Mouse (Mus musculus) lung, postnatal 25 days (tissue): ENCODE data around the gene Wnt3.

ENCODE experiments used
- DNase-seq: peaks from one replicate; pipeline ENCODE4 v3.0.0; 2022; ENCODE audit warnings: low spot score

Gene Wnt3

DNA sequence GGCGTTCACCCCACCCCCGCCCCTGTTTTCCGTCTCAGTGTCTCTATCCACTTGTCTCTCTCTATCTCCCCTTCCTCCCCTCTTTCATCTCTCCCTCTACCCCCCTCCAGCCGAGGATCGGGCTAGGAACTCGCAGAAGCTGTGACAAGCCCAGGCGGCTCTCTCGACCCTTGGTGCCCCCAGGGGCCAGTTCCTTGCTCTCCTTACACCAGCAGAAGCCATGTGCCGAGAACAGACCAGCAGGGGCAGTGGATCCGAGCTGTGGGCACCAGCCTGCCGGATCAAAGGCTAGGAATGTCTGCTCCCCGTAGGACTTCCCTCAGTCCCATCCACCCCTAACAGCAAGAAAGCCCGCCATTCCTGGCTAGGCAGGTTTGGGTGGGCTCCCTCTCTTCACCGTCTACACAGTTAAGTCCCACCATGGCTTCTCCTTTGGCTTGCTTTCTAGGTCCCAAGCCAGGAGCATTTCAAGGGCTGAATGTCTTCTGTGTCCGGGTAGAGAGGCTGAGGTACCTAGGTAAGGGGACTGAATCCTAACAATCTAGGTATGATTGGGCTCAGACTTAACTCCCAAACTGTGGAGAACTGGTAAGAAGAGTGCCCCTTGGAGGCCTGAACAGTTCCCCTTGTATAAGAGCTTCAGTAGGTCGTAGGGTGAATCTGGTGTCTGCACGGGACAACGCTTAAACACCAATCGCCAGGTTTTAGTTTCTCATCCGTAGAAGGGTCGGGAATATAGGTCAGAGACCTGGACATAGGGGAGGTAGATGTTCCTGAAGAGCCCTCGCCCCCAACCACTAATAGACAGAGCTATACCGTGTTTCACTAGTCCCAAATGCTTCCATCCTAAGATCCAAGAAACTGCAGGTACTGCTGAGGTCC is 1.2 kb upstream of the Wnt3 start:
- DNase-seq: no peak

DNA sequence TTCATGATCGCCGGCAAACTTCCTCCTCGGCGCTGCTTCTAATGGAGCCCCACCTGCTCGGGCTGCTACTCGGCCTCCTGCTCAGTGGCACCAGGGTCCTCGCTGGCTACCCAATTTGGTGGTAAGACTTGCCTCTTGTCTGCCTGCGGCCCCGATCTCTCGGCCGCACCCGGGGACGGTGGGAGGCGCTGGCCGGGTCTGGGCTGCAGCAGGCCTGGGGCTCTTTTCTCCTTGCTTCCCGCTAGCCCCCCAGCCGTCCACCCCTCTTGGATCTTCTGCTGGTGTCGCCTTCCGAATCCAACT is 229 bp downstream of the Wnt3 start:
- no peak for DNase-seq

DNA sequence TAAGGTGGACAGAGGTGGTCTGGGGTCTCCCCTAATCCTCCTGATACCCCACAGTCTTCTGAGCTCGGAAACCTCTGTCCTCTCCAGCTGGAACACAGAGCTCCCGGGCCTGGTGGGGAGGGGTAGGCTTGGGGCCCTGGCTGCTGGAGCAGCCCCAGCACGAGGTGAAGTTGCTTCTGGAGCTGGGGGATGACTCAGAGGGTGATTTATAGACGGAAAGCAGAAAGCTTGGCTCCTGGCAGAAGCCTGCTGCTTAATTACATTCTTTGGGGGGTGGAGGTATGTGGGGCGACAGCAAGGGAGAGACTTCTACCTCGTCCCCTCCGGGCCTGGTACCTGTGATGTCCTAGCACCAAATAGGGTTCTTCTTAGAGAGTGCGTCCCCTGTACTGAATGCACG is 6.2 kb downstream of the Wnt3 start:
- DNase-seq: no peak

DNA sequence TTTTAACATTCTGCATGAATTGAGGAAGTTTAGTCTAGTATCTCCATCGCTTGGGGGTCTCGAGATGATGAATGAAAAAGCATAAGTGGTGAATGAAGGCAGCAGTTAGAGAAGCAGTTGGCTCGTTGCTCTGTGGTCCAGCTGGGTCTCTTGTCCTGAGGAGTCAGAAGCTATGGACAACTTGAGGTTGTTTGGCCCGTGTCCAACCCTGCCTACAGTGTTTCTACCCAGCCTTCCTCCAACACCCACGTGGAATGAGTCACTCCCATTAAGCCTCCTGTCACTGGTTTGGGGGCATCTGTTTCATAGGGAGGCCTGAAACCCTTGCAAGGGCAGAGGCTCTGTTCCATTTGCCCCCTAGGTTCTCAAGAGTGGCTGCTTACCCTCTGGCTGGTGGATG is 16.0 kb downstream of the Wnt3 start:
- no peak for DNase-seq

DNA sequence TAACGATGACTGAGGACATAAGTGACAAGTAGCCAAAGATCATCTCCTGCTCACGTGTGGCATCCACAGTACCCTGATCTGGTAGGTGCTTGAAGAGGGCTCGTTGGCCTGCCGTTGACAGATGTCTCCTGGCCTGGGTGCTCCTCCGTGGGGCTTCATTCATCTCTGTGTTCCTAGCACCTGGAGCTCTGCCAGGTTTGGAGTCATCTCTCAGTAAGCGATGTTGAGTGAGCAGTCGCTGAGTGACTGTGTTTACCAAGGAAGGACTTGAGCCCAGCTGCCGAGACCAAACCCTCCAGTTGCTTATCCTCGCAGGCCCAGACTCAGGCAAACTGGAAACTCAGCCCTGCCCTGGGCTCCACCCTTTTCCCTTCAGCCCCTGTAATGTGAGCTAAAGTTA is 27.2 kb downstream of the Wnt3 start:
- DNase-seq: no peak

DNA sequence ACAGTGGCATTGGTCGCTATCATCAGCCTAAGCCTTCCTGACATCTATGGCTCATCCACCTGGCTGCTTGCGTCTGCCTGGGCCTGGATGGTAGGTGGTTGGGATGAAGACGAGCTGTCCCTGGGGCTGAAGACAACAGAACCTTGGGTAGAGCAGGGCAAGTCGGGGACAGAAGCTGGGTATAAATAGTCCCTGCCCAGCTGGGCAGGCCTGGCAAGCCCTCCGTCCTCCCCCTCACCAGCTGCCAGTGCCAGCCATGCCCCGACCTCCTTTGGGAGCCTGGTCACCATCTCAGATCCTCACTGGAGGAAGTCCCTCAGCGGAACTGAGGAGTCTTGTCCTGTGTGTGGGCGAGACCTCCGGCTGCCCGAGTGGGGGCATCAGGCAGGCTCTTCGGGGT is 30.2 kb downstream of the Wnt3 start:
- no peak for DNase-seq

DNA sequence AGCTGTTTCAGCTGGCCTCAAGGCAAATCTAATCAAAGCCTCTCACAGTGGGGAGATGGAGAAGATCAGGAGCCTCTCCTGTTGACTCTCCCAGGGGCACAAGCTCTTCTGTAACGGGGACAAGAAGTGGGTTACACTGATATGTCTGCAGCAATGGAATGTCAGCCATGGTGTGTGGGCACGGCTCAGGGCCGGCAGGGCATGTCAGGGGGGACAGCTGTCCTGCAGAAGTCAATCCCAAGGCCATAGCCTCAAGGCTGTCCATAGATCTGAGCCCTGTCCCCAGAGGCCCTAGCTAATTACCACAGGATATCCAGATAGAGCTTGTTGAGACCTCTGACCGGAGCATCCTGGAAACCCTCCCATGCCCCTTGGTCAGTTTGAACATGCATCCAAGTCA is 30.9 kb downstream of the Wnt3 start:
- DNase-seq: no peak

DNA sequence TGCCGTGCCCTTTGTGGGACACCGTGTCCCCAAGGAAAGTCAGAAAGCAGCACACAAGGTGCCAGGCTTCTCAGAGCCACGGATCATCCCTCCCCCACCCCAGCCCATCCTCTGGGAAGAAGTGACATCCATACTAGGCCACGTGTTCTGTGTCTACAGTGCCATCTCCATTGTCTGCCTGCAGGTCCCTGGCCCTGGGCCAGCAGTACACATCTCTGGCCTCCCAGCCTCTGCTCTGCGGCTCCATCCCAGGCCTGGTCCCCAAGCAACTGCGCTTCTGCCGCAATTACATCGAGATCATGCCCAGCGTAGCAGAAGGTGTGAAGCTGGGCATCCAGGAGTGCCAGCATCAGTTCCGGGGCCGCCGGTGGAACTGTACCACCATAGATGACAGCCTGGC is 34.0 kb downstream of the Wnt3 start:
- DNase-seq: no peak

DNA sequence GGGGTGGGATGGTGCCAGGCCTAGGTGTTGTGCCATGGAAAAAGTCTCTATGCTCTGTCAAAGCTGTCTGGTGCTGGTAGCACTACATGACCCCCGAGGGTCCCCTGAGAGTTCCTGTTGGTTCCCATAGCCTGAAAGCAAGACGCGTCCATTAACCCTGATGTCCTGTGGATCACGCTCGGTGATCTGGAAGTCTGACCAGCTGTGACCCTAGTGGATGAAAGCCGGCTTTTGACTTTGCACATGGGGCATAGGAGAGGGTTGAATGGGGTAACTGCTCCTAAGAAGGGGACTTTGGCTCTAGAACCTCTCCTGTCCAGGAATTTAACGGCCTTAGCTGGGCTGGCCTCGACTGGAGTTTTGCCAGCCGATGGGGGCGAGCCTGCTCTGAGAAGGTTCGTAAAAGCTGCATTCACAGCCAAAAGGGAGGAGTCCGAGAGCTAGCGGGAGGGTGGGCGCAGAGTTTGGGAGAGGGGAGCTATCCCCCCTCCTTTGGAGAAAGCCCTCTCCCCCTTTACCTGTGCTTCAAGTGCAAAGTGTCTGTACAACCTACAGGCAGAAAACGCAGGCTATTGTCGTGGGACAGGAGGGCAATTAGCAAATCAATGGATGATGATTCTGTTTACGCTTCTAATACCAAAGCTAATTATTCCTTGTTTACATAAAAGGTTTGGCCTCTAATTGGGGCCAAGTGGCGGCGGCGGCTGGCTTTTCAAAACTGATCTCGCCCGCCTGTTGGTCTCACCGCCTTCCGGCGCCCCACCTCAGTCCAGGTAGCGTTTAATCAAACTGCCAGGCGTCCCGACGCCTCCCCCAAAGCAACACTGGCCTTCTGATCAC is 35.0 kb downstream of the Wnt3 start:
- no peak for DNase-seq

DNA sequence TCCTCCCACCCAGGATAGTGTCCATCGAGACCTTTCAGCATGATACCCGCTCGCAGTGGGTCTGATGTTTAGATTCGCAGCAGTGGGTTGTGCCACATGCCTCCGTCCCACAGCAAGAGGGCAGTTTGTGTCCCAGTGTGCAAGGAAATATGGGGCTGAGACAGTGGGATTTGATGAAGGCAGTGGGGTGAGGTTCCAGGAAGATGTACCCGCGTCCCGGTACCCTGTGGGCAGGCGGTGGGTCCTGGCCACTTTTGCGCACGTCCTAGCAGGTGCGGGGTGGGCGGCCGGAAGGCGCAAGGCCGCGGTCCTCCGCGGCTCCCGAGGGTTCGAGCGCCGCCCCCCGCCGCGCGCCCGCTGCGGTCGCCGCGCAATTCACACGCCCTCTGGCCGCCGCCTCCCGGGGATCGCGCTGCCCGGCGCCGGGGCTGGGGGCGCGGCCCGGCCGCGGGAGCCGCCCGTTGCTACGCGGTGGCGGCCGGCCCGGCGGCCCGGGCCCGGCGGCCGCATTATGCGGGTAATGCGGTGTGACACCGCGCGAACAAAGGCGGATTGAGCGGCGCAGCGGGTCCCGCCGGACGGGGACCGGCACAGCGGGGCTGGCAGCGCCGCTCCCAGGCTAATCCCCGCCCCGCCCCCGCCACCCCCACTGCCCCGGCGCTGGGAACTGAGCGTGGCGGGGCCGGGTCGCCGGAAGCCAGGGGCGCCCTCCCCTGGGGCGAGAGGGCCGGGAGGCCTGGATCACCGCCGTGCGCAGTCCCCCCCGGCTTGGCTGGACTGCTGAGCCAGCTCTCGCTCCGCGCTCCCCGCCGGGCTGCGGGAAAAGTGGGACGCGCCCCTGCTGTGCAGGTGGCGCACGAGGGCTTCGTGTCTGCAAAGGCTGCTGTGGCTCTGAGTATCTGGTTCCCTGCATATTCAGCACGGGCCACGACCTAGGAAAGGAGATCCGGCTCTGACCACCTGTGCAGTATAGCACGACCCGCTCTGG is 36.0 kb downstream of the Wnt3 start:
- DNase-seq: no peak

DNA sequence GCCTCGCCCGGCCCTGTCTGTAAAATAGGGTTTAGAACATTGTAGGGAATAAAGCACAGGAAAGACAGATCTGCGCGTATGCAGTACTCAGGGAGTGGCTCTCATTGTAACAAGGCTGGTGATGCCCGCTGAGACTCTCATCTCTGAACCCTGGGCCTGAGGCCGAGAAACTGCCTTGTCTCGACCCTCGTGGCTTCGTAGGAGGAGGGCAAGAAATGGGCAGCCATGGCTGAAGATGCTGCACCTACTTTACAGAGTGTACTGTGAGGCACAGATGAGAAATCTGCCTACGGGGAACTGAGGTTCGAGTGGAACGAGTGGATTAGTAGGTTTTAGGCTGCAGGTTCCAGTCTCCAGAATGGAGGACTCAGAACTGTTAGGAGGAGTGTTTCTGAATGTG is 36.7 kb downstream of the Wnt3 start:
- no peak for DNase-seq

DNA sequence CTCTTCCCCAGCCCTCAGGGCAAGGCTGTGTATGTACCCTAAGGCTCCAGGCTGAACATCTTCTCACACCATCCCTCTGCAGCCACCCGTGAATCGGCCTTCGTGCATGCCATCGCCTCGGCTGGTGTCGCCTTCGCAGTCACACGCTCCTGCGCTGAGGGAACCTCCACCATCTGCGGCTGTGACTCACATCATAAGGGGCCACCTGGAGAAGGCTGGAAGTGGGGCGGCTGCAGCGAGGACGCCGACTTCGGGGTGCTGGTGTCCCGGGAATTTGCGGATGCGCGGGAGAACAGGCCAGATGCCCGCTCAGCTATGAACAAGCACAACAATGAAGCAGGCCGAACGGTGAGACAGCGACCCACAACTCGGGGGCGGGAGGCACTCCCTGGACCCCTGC is 37.3 kb downstream of the Wnt3 start:
- no peak for DNase-seq

DNA sequence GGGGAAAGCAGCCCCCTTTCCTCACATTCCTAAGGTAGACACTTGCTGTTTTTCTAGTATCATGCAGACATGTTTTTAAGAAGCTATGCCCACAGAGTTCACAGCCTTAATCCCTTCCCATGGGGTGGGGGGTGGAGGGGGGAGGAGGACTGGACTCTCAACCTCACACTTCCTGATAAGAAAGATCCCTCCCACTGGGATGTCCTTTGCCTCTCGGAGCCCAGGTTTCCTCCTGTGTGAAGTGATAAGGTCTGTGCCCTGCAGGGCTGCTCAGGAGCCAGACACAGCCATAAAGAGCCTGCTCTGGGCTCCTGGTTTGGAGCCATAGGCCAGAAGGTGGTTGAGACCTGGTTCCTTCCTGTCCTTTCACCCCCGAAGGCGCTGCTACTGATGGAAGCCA is 40.9 kb downstream of the Wnt3 start:
- no peak for DNase-seq

DNA sequence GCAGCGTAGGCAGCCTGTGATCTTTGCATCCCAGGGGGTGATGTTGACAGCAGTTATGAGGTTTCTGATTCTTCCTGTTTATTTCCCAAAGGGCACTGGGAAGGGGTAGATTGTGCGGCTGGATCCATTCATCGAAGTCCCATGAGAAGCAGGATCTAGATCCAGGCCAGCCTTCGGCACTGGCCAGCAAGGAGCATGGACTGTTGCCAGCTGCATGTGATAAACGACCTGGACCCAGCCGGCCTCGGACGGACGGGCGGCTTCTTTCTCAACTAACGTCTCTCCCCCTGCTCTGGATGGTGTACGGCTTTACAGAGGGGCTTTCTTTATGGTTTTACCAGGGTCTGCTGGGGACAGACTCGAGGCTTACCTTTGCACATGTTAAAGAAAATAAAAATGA is 42.0 kb downstream of the Wnt3 start:
- no peak for DNase-seq

DNA sequence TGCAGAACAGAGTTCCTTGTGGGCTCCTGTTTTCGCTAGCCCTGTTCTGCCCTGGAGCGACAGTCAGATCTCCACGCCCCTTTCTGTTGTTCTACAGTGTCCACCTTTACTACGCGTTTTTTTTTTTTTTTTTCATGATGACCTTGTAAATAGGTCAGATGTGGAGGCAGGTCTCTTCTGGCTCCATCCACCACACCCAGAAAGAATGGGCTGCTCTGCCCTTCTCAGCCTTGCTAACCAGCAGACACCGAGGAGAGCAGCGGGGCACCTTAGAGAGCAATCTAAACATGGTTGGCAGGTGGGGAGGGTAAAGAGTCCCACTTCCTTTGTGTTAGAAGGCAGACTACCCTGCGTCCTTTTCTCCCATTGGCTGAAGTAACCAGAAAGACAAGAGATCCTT is 42.8 kb downstream of the Wnt3 start:
- DNase-seq: no peak

DNA sequence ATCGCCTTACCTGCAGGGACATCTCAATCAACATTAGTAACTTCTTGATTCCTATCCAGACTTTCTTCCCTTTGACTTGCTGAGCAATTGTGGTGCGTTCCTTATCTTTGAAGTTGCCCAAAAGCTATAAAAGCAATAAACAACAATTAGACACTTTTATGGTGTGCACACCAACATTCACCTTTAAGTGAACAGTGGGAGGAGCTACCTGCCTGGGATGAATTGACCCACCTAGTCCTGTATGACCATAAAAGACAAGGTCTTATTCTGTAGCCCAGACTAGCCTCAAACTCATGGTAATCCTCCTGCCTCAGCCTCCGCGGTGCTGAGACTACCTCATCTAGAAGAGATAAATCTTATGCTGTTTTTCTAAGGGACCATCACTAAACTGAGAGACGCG is 53.3 kb downstream of the Wnt3 start:
- no peak for DNase-seq

DNA sequence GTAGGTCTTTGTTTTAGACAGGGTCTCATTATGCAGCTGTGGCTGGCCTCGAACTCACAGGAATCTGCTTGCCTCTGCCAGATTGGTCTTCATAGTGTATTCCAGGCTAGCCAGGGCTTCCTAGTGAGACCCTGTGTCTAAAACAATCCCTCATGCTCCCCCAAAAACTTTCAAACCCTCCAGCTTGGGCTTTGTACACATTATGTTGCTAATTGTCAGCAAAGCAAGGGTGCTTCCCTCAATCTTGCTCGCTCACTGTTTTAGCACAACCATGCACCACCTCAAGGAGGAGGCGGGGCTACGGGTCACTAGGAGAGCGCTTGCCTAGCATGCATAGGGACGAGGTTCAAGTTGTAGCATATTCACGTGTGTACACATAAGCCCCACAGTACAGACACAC is 54.9 kb downstream of the Wnt3 start:
- no peak for DNase-seq

DNA sequence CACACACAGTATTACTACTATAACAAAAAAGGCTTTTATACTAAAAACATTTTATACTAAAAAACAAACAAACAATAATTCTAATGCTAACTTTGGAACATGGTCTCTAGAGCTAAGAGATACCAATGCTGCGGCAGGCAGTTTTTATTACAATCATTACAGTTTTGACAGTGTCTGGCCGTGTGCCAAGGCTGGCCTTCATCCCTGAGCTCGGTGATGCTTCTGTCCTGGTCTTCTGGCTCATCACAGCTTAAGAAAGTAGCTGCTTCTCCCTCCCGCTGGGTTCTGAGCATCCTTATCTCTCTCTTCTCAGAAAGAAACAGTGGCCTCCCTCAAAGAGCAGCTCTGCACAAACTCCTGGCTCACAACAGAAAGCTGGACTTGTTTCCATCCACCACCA is 56.0 kb downstream of the Wnt3 start:
- DNase-seq: no peak

DNA sequence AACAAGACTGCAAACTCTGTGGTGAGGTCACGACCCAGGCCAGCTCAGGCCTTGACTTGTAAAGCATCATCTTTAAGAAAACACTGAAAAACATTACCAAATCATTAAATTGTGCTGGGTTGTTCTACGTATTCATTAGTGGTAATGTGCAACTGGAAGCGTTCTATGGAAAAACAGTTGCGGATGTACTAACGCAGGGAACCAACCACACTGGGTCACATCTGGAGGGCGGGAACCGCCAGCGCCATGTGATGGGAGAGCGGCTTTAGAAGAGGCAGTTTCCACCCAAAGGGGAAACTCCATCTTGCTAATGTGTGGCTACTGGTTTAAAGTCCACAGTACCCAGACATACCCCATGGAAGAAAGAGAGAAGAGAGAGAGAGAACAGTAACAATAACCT is 56.5 kb downstream of the Wnt3 start:
- DNase-seq: no peak

DNA sequence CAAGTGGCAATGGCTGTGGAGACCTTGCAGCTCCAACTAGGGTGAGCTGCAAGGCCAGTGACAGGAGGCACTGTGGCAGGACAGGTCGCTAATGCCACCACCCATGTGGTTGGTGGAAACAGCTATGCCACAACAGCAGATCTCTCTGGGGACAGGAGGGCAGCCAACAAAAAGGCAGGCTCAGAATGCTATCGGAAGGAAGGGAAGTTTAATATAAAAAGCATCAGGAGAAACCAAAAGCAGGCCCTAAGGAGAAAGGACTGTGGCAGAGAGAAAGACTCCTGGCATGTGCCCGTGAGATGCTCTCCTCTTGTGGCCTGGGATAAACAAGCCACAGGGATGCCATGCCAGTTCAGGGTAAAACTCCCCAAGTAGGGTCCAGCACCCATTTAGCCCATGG is 57.8 kb downstream of the Wnt3 start:
- DNase-seq: no peak

DNA sequence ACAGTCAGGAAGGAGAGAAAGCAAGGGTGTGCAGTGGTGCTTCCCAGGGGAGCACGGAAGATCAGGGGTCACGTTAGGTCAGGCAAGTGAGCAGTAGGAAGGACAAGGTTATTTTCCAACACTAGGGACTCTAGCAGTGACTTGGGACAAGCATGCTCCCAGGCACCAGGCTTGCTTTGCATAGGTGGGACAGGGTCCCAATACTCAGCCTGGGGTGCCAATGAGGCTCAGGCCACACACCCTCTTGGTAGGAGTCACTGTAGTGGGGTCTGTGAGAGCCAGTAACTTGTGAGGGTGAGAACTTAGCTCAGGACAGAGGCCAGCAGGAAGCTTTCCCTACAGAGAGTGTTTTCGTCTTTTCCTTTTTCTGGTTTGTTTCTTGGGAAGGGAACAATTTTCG is 58.4 kb downstream of the Wnt3 start:
- DNase-seq: no peak

DNA sequence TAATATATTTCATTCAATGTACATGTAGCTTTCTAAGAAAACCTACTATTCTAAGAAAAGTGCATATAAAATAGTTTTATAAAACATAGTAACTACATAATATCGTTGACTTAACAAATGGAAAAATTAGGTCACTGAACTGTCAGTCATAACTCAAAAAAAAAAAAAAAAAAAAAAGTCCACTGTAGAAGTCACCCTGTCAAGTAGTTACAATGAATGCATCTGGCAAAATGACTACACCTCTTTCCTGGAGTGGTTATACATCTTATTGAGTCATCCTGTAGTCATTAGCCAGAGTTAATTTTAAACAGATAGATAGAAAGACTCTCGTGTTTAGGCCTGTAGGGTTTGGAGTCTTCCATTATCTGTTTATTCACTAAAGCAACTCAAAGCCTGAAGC is 65.0 kb downstream of the Wnt3 start:
- no peak for DNase-seq

DNA sequence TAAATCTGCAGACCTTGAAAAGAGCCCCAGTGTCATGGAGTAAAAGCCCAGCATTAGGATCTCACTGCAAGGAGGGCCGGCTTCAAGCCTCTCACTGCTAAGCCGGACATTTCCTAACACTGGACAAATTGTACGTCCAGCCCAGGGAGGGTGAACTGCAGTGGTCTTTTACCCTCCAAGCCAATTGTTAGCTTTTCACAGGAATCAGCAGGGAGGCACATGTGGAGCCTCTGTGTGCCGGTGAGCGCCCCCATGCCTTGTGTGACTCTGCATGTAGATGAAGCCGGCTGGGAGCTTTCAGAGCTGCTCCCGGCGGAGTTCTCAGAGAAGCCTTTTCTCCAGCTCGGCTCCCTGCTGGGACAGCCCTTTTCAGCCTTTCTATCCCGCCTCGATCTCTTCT is 66.9 kb downstream of the Wnt3 start:
- no peak for DNase-seq
